Mouse (Mus musculus): ENCODE results near the gene Amt.

DNA sequence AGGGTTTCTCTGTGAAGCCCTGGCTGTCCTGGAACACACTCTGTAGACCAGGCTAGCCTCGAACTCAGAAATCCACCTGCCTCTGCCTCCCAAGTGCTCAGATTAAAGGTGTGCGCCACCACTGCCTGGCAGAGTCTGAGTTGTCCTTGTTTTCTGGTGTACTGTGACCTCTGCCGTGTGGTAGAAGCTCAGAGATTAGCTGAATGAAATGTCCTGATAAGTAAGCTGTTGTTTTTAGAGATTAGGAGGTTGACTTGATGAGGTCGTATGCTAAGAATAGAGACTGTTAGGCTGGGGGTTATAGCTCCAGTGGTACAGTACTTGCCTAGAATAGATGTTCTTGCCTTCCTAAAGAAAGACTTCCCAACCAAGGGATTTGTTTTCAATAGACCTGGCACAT lies 8.1 kb downstream of the Amt start:
- no peak for TF ChIP-seq CTCF (IDR thresholded peaks at IDR 0.05; ENCODE audit: borderline replicate concordance, insufficient read depth, low read length)
- TF ChIP-seq POLR2A (IDR thresholded peaks at IDR 0.05; ENCODE audit: low read depth, low read length), result no peak

Measured in embryonic fibroblast, embryonic 13.5 days (primary cell).